Mouse (Mus musculus): Measurements from ENCODE around the gene Fosl2.
A peak's percentile ranks its signal among the peaks of the same experiment; 100 is the strongest.
"Not testable (repeated sequence)": the region's sequence is repeated elsewhere in the genome, so short reads cannot be mapped to it uniquely, and the experiment has no call there.

Gene Fosl2

DNA sequence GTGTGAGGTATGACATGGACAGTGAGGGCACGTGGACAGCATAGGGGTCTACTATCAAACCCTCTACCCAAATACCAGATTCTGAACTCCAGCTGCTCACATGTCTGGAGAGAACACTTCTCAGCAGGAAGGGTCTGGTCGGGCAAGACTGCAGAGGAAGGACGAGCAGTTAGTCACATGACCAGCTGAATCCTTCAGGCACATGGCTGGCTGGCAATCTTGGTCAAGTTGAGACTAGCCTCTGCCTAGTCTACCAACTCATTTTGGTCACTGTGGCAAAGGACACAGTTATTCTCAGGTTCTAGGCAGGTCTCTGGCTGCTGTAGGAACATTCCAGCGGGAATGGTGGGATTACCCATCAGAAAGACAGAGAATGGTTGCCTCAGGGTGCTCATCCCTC lies 42.1 kb downstream of the Fosl2 start:
- DNase-seq (ENCODE audit: low read depth, low spot score) = no peak

DNA sequence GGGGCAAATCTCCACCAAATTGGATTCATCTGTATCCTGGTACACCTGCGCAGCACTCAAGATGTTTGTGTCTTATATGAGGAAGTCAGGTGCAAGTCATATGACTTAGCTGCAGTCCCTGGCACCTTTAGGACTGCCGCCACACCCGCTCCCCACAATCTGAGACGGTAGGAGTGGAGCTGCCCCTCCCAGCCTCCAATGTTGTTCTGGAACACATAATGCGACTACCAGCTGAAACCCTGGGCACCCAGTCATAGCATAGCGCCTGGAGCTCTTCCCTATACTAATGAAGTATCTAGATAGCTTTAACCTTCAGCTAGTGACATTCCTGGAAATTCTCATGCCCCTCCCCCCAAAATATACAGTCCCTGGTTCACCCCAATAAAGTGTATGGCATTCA lies 43.1 kb downstream of the Fosl2 start:
- not testable (repeated sequence) for DNase-seq (ENCODE audit: low read depth, low spot score)

DNA sequence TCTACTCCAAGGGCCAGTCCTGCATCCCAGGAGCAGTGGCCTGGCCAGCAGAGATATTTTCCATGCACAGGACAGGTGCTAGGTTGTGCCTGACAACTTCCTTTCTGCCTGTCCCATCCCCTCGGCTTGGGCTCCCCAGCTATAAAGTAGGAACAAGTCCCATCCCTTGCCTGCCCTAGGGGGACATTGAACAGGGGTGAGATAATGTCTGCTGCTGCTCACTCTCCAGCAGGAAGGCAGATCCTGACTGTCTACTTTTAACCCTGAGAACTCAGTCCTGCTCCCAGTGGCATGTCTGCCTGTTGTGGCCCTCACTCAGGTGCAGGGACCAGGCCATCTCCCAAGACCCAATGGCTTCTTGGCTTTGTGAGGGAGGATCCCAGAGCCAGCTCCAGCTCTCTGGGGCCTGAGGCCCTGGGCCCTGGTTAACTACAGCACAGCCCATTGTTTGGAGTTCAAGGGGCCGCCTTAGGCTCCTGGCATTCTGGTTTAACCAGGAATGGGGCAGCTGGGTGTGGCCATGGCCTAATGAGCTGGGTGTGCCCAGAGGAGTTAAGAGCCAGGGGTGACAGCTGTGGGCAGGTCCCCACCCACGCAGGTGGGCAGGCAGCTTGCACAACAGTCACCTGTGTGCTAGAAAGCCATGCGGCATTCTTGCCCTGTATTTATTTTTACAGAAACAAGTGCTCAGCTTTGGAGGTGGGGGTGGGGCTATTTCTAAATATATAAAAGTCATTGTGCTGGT lies 47.5 kb downstream of the Fosl2 start:
- DNase-seq (ENCODE audit: low read depth, low spot score) = no peak

DNA sequence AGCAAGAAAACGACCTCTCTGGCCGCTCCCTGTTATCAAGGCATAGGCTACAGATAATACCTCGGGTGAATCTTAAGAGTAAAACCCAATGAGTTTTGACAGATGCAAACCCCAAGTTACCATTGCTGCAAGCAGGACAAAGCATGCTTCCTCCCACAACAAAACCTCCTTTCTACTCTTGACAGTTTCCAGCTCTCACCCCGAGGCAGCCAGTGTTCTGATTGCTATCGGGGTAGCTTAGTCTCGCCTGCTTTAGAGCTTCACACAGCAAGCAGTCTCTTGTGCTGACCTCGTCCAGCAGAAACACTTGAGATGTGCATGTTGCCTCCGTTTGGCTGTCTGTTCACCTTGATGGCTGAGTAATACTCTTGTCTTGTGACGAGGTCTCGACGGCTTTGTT lies 52.1 kb downstream of the Fosl2 start:
- DNase-seq (ENCODE audit: low read depth, low spot score) = no peak

DNA sequence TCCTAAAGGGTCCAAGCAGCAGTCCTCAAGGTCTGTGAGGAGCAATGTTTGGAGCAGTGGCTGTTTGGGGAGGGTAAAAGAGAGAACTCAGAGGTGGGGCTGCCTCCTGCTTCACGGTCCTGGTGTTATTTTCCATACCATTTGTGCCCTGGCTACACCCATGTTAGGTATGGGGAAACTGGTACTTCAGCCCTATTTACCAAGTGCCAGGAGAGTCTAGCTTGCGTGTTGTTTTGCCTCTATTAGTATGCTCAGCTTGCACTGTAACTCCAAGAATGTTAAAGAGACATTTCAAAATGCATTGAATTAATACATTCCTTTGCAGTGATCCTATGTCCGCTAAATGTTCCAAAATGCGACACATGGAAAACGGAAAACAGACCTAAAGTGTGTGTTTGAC lies 55.7 kb downstream of the Fosl2 start:
- DNase-seq (ENCODE audit: low read depth, low spot score) = no peak

DNA sequence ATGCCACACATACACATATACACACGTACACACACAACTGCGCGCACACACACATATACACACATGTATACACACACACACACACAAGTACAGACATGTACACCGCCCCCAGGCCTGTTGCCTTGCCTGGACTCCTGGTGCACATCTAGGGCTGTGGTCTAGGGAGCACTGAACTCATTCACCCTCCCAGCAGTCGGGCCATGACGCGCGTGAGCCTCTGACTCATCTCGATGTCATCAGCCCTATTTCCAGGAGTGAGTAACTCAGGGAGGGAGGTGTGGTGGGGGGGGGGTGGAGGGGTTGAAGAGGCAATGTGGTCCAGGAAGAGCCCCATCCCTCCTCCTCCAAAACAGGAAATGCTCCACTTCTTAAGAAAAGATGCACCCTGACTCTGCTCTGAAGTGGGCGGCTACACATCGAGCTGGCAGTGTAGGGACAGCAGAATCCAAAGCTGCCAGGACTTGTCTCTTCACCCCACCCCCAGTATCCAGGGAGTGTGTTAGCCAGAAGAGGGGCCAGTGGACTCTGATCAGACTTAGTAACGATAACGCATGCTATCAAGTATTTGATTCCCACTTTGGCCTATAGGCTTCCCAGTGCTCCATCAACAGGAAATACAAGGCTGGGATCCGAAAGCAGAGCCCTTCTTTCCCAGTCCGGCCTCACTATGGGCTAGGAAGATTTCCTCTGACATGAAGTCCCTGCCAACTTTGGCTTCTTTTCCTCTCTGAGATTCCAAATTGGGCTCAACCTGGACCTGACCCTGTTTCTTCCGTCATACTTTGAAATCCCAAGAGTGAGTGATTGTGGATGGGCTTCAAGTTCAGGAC lies 56.6 kb downstream of the Fosl2 start:
- no peak for DNase-seq (ENCODE audit: low read depth, low spot score)

DNA sequence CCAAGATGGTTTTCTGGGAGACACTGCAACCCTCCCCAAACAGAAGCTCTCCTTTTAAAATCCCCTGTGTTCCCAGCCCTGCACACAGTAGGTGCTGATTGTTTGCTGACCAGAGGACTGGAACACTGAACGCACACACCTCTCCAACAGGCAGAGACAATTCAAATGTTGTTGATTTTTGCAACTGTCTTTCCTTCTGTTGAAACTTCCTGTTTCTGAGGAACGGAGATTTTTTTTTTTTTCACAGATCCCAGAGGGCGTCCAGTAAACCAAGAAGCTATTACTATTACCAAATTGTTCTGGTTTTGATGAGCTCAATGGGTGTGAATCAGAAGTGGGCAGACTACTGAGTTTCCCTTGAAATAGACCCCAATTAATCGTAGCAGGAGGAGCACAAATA lies 58.6 kb downstream of the Fosl2 start:
- DNase-seq (ENCODE audit: low read depth, low spot score) = no peak

DNA sequence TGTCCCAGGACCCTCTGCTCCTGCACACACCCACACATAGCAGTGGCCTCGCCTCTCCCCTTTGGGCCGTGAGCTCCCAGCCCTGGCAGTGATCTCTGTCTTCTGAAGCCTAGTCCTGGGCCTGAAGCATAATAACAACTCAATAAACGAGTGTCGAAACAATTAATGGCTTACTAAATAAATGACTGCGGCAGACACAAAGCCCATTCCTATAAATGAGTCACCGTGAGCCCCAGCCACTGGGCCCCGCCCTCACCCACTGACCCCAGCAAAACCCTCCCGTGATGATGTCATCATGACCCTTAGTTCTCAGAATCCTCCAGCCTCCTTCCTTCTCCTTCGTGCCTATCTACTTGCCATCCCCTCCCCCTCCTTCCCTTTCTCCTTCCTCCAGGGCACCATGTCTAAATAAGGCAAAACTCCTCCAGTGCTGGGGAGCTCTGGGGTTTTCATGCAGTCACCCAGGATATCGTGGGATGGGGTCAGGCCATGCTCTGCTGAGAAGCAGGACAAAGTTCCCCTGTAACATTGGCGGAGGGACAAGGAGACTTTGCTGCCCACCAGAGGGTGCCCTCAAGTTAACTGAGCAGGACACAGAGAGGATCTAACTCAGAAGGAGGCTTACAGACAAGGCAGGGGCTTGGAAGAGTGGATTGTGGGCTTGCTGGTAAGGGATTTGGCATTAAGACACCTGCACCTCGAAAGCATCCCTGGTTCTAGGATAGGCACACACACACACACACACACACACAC lies 60.4 kb downstream of the Fosl2 start:
- no peak for DNase-seq (ENCODE audit: low read depth, low spot score)

DNA sequence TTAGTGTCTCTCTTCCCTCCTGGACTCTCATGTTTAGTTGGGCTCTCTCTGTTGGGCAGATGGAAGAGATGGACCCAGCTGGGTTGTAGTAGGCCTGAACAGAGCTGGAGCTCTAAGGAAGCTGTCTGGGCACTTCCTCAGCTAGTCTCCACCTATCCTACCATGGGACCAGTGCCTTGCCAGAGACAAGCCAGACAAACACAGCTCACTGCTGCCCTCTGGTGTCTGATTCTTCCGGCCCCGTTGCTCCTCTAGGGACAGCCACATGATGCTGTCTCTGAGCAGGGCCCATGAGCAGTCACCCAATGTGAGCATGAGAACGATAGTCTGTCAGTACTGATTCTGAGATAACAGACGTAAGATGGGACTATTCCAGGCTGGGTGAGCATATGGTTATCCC lies 62.1 kb downstream of the Fosl2 start:
- DNase-seq (ENCODE audit: low read depth, low spot score) = peak; percentile 65

DNA sequence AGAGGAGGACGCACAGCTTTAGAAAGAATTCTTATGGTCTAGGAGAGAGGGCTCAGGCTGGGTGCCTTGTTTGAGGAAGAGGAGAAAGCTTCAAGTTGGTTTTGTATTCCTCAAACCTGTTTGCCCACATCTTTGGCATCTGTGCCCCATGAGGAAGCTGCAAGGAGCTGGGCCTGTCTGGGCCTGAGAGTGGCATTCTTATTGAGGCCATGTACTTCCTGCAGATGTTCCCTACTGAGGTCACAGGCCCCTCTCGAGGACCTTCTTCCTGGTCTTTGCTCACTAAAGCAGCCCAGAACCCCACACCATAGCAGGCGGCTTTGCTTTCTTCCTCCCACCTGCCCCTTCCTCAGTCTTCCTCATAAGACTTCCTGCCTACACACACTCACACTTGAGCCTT lies 63.5 kb downstream of the Fosl2 start:
- no peak for DNase-seq (ENCODE audit: low read depth, low spot score)

DNA sequence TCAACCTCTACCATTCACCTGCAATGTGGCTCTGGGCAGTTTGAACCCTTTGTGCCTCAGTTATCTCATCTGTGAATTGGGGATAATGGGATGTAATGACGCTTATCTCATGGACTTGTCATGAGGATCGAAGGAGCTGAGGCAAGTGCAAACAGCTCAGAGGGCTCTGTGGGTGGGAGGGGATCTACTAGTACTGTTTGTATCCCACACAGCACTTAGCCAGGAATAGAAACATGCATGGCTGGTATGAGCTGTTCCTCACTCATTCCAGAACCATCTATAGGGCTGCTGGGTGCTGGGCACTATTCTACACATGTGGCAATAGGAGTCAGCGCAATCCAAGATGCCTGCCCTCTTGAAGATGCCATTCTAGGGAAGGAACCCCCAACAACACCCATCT lies 64.0 kb downstream of the Fosl2 start:
- peak; percentile 29 for DNase-seq (ENCODE audit: low read depth, low spot score)

DNA sequence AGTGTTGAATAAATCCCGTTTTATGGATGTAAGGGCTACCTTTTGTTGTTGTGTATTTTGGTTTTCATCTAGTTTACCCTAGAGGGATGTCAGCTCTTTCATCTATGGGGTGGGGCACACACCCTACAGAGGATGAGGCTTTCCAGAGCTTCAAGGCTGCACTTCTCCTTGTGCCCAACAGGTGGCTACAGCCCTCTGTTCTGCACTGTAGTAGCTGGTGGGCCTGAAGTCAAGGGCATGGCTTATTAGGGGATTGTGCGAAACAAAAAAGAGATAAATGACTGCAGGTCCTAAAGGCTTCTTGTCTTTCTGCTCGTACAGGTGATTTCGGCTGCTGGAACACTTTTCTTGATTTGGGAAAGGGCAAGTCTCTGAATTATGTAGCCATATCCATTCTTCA lies 69.1 kb downstream of the Fosl2 start:
- no peak for DNase-seq (ENCODE audit: low read depth, low spot score)

DNA sequence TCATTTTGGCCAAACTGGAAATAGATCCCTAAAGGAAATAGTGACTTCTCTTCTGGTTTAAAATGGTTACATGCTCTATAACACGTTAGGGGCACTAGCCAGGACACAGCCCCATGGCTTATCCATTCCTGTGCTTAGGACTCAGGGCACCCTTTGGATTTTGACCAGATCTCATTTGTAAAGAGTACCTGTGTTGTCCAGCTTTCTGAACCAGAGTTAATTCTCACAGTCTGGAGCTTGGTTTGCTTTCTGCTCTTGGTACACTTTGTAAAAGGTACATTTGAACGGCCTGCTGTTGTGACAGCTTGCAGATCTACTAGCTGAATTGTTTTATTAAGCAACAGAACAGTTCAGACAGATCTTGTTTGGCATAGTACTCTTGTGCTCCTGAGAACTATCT lies 71.1 kb downstream of the Fosl2 start:
- DNase-seq (ENCODE audit: low read depth, low spot score) = no peak

Data from telencephalon, adult 2 months (tissue).